Mouse (Mus musculus) heart, embryonic 16.5 days (tissue): ENCODE results near the gene Pip4k2a. TPM values are rescaled to one million over a fixed set of nuclear protein-coding genes. Genes with fewer than 3 reads are reported as not detected.

ENCODE experiments used
- ATAC-seq: fragments of 200-750 bp; cut with Nextera tagmentation; replicated peaks from 2 replicates; pipeline ENCODE4 v1.8.0; 2017; ENCODE audit warnings: moderate number of reproducible peaks; ENCODE audit not compliant: insufficient read depth, low FRiP score; ENCODE audit errors: extremely low read depth
- H3K27ac ChIP-seq: fragments of 300-500 bp; sonication (generic); 2 replicates; pipeline ENCODE4 v1.5.1; 2014; ENCODE audit warnings: mild to moderate bottlenecking, low read length, control low read depth, moderate library complexity
- H3K27me3 ChIP-seq: fragments of 300-500 bp; sonication (generic); 2 replicates; pipeline ENCODE4 v1.6.1; 2014; ENCODE audit warnings: low read length, mixed read lengths; ENCODE audit not compliant: control insufficient read depth, insufficient read depth
- H3K36me3 ChIP-seq: fragments of 300-500 bp; sonication (generic); 2 replicates; pipeline ENCODE4 v1.6.1; 2014; ENCODE audit not compliant: control insufficient read depth, insufficient read depth
- H3K4me1 ChIP-seq: fragments of 300-500 bp; sonication (generic); 2 replicates; pipeline ENCODE4 v1.6.1; 2014; ENCODE audit warnings: low read length, mixed read lengths; ENCODE audit not compliant: control insufficient read depth, insufficient read depth
- H3K4me2 ChIP-seq: fragments of 300-500 bp; sonication (generic); 2 replicates; pipeline ENCODE4 v1.6.1; 2014; ENCODE audit warnings: low read depth, mild to moderate bottlenecking, control low read depth, low read length
- H3K4me3 ChIP-seq: fragments of 300-500 bp; sonication (generic); 2 replicates; pipeline ENCODE4 v1.5.1; 2014; ENCODE audit warnings: mild to moderate bottlenecking, control low read depth, low read length
- H3K9ac ChIP-seq: fragments of 300-500 bp; sonication (generic); 2 replicates; pipeline ENCODE4 v1.6.1; 2014; ENCODE audit warnings: low read length, control low read depth
- H3K9me3 ChIP-seq: fragments of 300-500 bp; sonication (generic); replicated peaks from 2 replicates; pipeline ENCODE4 v1.6.1; 2016; ENCODE audit warnings: low read length; ENCODE audit not compliant: control insufficient read depth
- WGBS: fragments of 180-500 bp; shearing (Covaris S2); extraction: QIAGEN DNeasy Blood & Tissue Kit; methylation state at CpG from one replicate; pipeline ENCODE4 v1.1.7; 2014; 5-methylcytosine and 5-hydroxymethylcytosine counted together
- polyA plus RNA-seq: library from polyadenylated mRNA; unstranded; fragments of >200 nt; fragmentation: Nextera tagmentation; extraction: Ambion mirVana; gene quantifications from 2 replicates; pipeline ENCODE4 v1.2.1, GENCODE M21; 2015

The Pip4k2a gene
- polyA plus RNA-seq, 1 experiment from 2014 or later: 10.0 TPM

DNA sequence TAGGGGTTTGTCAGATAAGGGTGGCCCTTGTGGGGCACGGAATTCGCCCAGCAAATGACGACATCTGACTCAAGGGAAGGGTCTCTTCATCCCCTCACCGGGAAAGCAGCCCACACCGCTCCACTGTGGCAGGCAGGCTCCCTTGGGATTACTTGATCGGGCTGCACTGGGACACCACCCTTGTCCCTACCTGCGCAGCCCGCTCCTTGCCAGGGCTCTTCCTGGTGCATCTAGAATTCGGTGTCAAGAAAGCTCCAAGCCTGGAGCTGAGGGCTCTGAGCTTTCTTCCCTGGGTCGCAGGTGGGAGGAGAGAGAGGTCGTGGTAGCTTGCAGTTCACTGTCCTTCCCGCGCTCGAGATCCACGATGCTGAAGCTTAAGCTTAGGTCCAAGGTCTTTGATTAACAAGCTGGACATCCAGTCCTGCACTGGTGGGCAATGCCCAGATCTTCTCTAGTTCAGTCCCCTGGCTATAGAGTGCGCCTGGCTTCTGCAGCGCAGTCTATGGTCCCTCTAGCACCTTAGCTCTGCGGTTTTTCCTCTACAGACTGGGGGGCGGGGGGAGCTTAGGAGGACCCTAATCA, 196.6 kb downstream of the Pip4k2a start:
- peaks cover 43% of the 10 kb centered on the region for H3K27me3 ChIP-seq
- 10% methylated on average over 19 of the region's 19 CpGs for WGBS
- H3K9me3 ChIP-seq: no peaks in the 10 kb centered on the region
- peak overlapping the region; percentile 92 for H3K4me2 ChIP-seq
- no peak overlapping the region for H3K27ac ChIP-seq
- H3K4me1 ChIP-seq: peaks cover 19% of the 10 kb centered on the region
- peak overlapping the region; percentile 59 for H3K4me3 ChIP-seq
- no peak for ATAC-seq
- no peak overlapping the region for H3K9ac ChIP-seq
- H3K36me3 ChIP-seq: no peaks in the 10 kb centered on the region

- no peaks in the 10 kb centered on the region for H3K36me3 ChIP-seq
- peaks cover 19% of the 10 kb centered on the region for H3K4me1 ChIP-seq
- no peak overlapping the region for H3K27ac ChIP-seq
- H3K4me3 ChIP-seq: peak overlapping the region; percentile 59
- WGBS: 6% methylated on average over 24 of the region's 24 CpGs
- H3K9ac ChIP-seq: peak overlapping the region; percentile 61
- H3K27me3 ChIP-seq: peaks cover 43% of the 10 kb centered on the region
- ATAC-seq: no peak
- no peaks in the 10 kb centered on the region for H3K9me3 ChIP-seq
- H3K4me2 ChIP-seq: peak overlapping the region; percentile 92
These were observed 197.2 kb downstream of the Pip4k2a start for GRCm38 (mm10) chr2:18800646-18801251.

- WGBS: under 1% methylated on average over 46 of the region's 46 CpGs
- H3K9ac ChIP-seq: peak overlapping the region; percentile 61
- H3K4me1 ChIP-seq: peaks cover 19% of the 10 kb centered on the region
- peaks cover 43% of the 10 kb centered on the region for H3K27me3 ChIP-seq
- H3K9me3 ChIP-seq: no peaks in the 10 kb centered on the region
- no peak overlapping the region for H3K27ac ChIP-seq
- peak; percentile 41; the same call in 1 of the 2 replicates for ATAC-seq
- peak overlapping the region; percentile 59 for H3K4me3 ChIP-seq
- no peaks in the 10 kb centered on the region for H3K36me3 ChIP-seq
- H3K4me2 ChIP-seq: peak overlapping the region; percentile 92
These were observed 197.8 kb downstream of the Pip4k2a start for GRCm38 (mm10) chr2:18799966-18800645.

DNA sequence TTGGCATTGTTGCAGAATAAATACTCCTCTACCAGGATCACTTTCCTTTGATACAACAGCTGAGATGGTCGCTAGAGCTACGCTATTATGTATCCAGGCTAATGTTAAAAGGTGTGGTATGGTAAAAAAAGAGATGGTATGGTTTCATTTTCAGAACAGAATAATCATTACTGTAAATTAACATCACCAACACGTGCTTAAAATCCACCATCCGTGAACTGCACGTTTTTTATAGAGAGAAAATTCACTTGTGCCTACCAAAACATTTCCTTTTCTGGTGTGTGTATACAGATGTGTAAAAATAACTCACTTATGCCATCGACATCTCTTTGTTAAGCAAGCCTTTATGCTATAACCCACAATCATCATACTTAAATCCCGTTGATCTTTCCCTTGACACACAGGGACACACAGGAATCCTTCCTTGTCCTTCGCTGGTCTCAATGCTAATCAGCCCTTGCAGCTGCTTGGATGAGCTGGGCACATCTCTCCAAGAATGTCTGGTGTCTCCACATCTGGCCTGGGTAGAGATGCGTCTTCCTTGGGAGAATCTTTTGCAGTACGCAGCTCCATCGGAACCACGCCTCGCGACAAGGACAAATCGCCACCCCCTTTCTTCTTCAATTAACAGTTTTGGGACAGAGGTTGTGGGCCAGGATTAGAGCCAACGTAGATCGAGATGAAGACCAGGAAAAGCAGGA, 198.5 kb downstream of the Pip4k2a start:
- Histone ChIP-seq H3K36me3 (no peaks in the 10 kb centered on the region), H3K4me1 (peaks cover 19% of the 10 kb centered on the region), H3K9ac (peak overlapping the region; percentile 61; the same call in 1 of the 2 replicates), H3K9me3 (no peaks in the 10 kb centered on the region), H3K27ac (no peak overlapping the region), H3K27me3 (peaks cover 43% of the 10 kb centered on the region), H3K4me2 (peak overlapping the region; percentile 92), H3K4me3 (peak overlapping the region; percentile 59)
- ATAC-seq: no peak
- WGBS: 14% methylated on average over 17 of the region's 17 CpGs

DNA sequence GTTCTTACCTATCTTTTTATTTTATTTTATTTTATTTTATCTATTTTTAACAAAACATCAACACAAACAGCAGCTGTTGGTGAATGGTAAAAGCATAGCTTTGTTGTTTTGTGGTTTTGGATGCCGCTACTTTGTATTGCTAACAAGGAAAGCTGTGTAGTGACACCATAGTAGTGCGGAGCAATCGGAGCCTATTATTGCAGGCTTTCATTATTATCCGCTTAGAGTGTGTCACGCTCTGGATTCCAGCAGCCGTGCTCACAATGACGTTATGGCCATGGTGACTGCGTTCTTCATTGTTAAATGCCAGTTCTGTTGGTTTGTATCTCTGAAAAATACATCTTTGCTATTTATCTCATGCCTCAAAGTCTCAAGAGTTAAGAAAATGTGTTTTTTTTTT, 200.2 kb downstream of the Pip4k2a start:
- no peak overlapping the region for H3K4me3 ChIP-seq
- 82% methylated on average over 8 of the region's 8 CpGs for WGBS
- no peaks in the 10 kb centered on the region for H3K36me3 ChIP-seq
- no peak overlapping the region for H3K4me2 ChIP-seq
- H3K27ac ChIP-seq: no peak overlapping the region
- peaks cover 19% of the 10 kb centered on the region for H3K4me1 ChIP-seq
- no peaks in the 10 kb centered on the region for H3K9me3 ChIP-seq
- no peak overlapping the region for H3K9ac ChIP-seq
- no peak for ATAC-seq
- peaks cover 41% of the 10 kb centered on the region for H3K27me3 ChIP-seq

DNA sequence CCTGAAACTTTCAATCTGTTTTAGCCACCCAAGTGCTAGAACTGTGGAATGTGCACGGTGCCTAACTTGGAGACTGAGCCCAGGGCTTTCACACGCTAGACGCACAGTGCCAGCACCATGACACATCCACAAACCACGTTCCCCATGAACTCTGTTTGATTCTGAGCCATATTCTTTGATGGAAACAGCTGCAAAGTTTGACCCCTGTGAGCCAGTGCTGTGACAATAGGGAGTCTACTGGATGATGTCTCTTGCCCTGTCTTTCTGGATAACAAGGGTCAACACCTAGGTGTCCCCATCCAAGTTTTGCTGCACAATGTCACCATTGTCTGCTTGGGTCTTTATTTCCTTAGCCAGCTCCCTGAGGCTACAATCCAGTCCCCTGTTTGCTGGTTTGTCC, 203.7 kb downstream of the Pip4k2a start:
- Histone ChIP-seq H3K36me3 (no peaks in the 10 kb centered on the region), H3K4me3 (no peak overlapping the region), H3K4me2 (no peak overlapping the region), H3K9me3 (no peaks in the 10 kb centered on the region), H3K9ac (no peak overlapping the region), H3K27ac (no peak overlapping the region), H3K4me1 (0 out of 2 replicates have a peak, but pooled peaks cover 1% of the 10 kb centered on the region), H3K27me3 (peaks cover 13% of the 10 kb centered on the region)
- ATAC-seq: no peak
- WGBS: 66% methylated on average over 4 of the region's 4 CpGs

Other genes starting within 250 kb of the Pip4k2a start
- 0.09 and 0.30 TPM in 2 replicates for gene 4930426L09Rik, start 217 bp upstream of the Pip4k2a start, polyA plus RNA-seq
- gene Armc3, start 201.2 kb upstream of the Pip4k2a start, polyA plus RNA-seq: 0.45 and 0.49 TPM in 2 replicates